Mouse (Mus musculus) embryonic facial prominence, embryonic 15.5 days (tissue): Measurements from ENCODE around the gene Klhl42. TPM values are rescaled to one million over a fixed set of nuclear protein-coding genes. Genes with fewer than 3 reads are reported as not detected.
A peak's percentile ranks its signal among the peaks of the same experiment; 100 is the strongest.

Source experiments
- ATAC-seq: fragments of 200-750 bp; cut with Nextera tagmentation; 2 replicates; pipeline ENCODE4 v1.8.0; 2017; ENCODE audit warnings: low read depth, moderate TSS enrichment; ENCODE audit not compliant: insufficient number of reproducible peaks, low FRiP score, low TSS enrichment
- H3K27ac ChIP-seq: fragments of 300-500 bp; sonication (generic); replicated peaks from 2 replicates; pipeline ENCODE4 v1.5.1; 2015; ENCODE audit warnings: mild to moderate bottlenecking, inconsistent platforms
- H3K27me3 ChIP-seq: fragments of 300-500 bp; sonication (generic); 2 replicates; pipeline ENCODE4 v1.6.1; 2015; ENCODE audit warnings: inconsistent platforms
- H3K36me3 ChIP-seq: fragments of 300-500 bp; sonication (generic); 2 replicates; pipeline ENCODE4 v1.6.1; 2015; ENCODE audit warnings: mild to moderate bottlenecking, inconsistent platforms
- H3K4me1 ChIP-seq: fragments of 300-500 bp; sonication (generic); 2 replicates; pipeline ENCODE4 v1.6.1; 2015; ENCODE audit warnings: inconsistent platforms
- H3K4me2 ChIP-seq: fragments of 300-500 bp; sonication (generic); replicated peaks from 2 replicates; pipeline ENCODE4 v1.6.1; 2015; ENCODE audit warnings: mild to moderate bottlenecking, inconsistent platforms
- H3K4me3 ChIP-seq: fragments of 300-500 bp; sonication (generic); replicated peaks from 2 replicates; pipeline ENCODE4 v1.5.1; 2015; ENCODE audit warnings: mild to moderate bottlenecking, inconsistent platforms
- H3K9ac ChIP-seq: fragments of 300-500 bp; sonication (generic); 2 replicates; pipeline ENCODE4 v1.6.1; 2015; ENCODE audit warnings: inconsistent platforms
- H3K9me3 ChIP-seq: fragments of 300-500 bp; sonication (generic); replicated peaks from 2 replicates; pipeline ENCODE4 v1.6.1; 2016; ENCODE audit warnings: inconsistent platforms
- WGBS: fragments of 180-500 bp; shearing (Covaris S2); methylation state at CpG from one replicate; pipeline ENCODE4 v1.1.7; 2015; 5-methylcytosine and 5-hydroxymethylcytosine counted together
- polyA plus RNA-seq: library from polyadenylated mRNA; unstranded; fragments of >200 nt; fragmentation: Nextera tagmentation; extraction: Ambion mirVana; gene quantifications from 2 replicates; pipeline ENCODE4 v1.2.1, GENCODE M21; 2015

The Klhl42 gene
- polyA plus RNA-seq, 1 experiment from 2014 or later, result 9.6 TPM

GRCm38 (mm10) chr6:147109283-147109682 is 18.1 kb downstream of the Klhl42 start:
- Histone ChIP-seq H3K4me1 (no peaks in the 10 kb centered on the region), H3K4me3 (no peak overlapping the region), H3K9ac (no peak overlapping the region), H3K27me3 (no peaks in the 10 kb centered on the region), H3K9me3 (no peaks in the 10 kb centered on the region), H3K36me3 (peaks cover 50% of the 10 kb centered on the region), H3K27ac (no peak overlapping the region), H3K4me2 (no peak overlapping the region)
- no peak for ATAC-seq
- 88% methylated on average over 7 of the region's 7 CpGs for WGBS

GRCm38 (mm10) chr6:147116579-147116978 is 25.4 kb downstream of the Klhl42 start:
- 7% methylated on average over 10 of the region's 10 CpGs for WGBS
- Histone ChIP-seq H3K9ac (no peak overlapping the region), H3K27me3 (no peaks in the 10 kb centered on the region), H3K9me3 (no peaks in the 10 kb centered on the region), H3K4me3 (no peak overlapping the region), H3K36me3 (peaks cover 5% of the 10 kb centered on the region; the same call in 1 of the 2 replicates), H3K4me2 (no peak overlapping the region), H3K4me1 (no peaks in the 10 kb centered on the region), H3K27ac (no peak overlapping the region)
- ATAC-seq, result no peak

DNA sequence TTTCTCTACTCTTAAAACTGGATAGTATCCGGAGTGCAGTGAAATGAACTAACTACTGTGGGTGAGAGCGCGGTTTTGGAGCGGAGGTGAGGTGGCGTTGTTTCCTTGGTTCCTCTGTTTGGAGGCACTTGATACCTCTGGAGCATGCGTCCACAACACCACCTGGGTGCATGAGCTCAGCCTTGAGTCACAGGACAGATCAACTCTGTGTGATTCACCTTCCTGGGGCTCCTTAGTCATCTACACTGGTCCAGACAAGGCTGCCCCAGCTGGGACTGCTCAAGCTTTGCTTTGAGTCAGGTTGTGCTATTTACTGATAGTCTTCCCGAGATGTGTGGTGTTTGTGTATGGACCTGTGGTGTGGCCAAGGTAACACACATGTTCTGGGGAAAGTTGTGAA is 26.6 kb downstream of the Klhl42 start:
- WGBS, result 94% methylated on average over 7 of the region's 7 CpGs

DNA sequence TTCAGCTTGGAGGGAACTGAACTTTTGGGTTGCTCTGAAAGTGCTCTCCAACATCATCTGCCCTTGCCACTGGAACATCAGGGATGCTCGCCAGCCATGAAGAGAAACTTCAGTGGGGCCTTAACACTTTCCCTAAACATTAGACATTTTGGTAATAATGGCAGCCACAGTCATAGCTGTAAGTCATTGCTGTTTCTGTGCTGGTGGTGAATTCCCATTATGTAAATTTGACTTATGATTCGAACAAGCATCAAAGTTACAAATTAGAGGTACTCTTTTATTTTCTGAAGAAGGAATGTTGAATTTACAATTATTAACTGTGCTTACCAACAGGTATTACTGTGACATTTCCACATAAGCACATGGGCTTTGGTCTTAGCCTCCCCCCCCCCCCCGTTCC is 27.0 kb downstream of the Klhl42 start:
- 87% methylated on average over 3 of the region's 3 CpGs for WGBS
- no peaks in the 10 kb centered on the region for H3K9me3 ChIP-seq

More for the DNA sequence above, 26.6 kb downstream of the Klhl42 start:
- Histone ChIP-seq H3K4me1 (no peaks in the 10 kb centered on the region), H3K27me3 (no peaks in the 10 kb centered on the region), H3K4me2 (no peak overlapping the region), H3K9ac (no peak overlapping the region), H3K36me3 (no peaks in the 10 kb centered on the region), H3K9me3 (no peaks in the 10 kb centered on the region), H3K4me3 (no peak overlapping the region), H3K27ac (no peak overlapping the region)
- no peak for ATAC-seq

DNA sequence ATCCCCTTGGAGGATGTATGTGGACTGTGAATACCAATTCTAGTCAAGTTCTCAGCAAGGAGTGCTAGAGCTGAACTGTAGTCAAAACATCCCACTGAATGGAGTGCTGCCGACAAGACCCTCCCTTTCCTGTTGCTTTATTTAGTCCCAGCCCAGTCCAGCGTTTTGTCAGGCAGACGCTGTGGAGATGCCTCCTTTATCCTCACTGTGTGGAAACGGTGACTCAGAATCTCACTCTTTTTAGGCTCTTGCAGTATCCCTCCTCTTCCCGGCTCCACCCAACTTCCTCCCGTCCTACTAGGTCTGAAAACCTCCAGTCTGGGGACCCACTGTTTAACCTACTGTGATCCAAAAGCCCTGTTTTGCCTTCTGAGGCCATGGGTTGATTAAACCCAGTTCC is 30.1 kb downstream of the Klhl42 start:
- no peak for ATAC-seq
- Histone ChIP-seq H3K4me2 (no peak overlapping the region), H3K4me1 (no peaks in the 10 kb centered on the region), H3K9ac (no peak overlapping the region), H3K36me3 (no peaks in the 10 kb centered on the region), H3K27ac (no peak overlapping the region), H3K27me3 (no peaks in the 10 kb centered on the region), H3K9me3 (no peaks in the 10 kb centered on the region), H3K4me3 (no peak overlapping the region)
- 49% methylated on average over 6 of the region's 6 CpGs for WGBS

More for the DNA sequence above, 27.0 kb downstream of the Klhl42 start:
- Histone ChIP-seq H3K27me3 (no peaks in the 10 kb centered on the region), H3K4me2 (no peak overlapping the region), H3K4me3 (no peak overlapping the region), H3K36me3 (no peaks in the 10 kb centered on the region), H3K4me1 (no peaks in the 10 kb centered on the region), H3K27ac (no peak overlapping the region), H3K9ac (no peak overlapping the region)
- ATAC-seq, result no peak

- 89% methylated on average over 10 of the region's 10 CpGs for WGBS
- Histone ChIP-seq H3K27me3 (no peaks in the 10 kb centered on the region), H3K9ac (no peak overlapping the region), H3K4me2 (no peak overlapping the region), H3K4me1 (no peaks in the 10 kb centered on the region), H3K36me3 (no peaks in the 10 kb centered on the region), H3K9me3 (no peaks in the 10 kb centered on the region), H3K4me3 (no peak overlapping the region), H3K27ac (no peak overlapping the region)
- no peak for ATAC-seq
These were observed 36.1 kb downstream of the Klhl42 start for GRCm38 (mm10) chr6:147127239-147127638.

GRCm38 (mm10) chr6:147138260-147138659 is 47.1 kb downstream of the Klhl42 start:
- Histone ChIP-seq H3K27ac (no peak overlapping the region), H3K9ac (no peak overlapping the region), H3K27me3 (no peaks in the 10 kb centered on the region), H3K4me3 (no peak overlapping the region), H3K9me3 (no peaks in the 10 kb centered on the region), H3K4me1 (no peaks in the 10 kb centered on the region), H3K4me2 (no peak overlapping the region), H3K36me3 (no peaks in the 10 kb centered on the region)
- WGBS, result 72% methylated on average over 3 of the region's 3 CpGs
- no peak for ATAC-seq

- no peak overlapping the region for H3K27ac ChIP-seq
- H3K4me2 ChIP-seq, result no peak overlapping the region
- no peak overlapping the region for H3K9ac ChIP-seq
- no peaks in the 10 kb centered on the region for H3K27me3 ChIP-seq
- ATAC-seq, result no peak
- 88% methylated on average over 7 of the region's 7 CpGs for WGBS
- H3K4me1 ChIP-seq, result no peaks in the 10 kb centered on the region
- H3K9me3 ChIP-seq, result no peaks in the 10 kb centered on the region
- H3K36me3 ChIP-seq, result no peaks in the 10 kb centered on the region
- H3K4me3 ChIP-seq, result no peak overlapping the region
These were observed 49.5 kb downstream of the Klhl42 start for GRCm38 (mm10) chr6:147140600-147141154.

DNA sequence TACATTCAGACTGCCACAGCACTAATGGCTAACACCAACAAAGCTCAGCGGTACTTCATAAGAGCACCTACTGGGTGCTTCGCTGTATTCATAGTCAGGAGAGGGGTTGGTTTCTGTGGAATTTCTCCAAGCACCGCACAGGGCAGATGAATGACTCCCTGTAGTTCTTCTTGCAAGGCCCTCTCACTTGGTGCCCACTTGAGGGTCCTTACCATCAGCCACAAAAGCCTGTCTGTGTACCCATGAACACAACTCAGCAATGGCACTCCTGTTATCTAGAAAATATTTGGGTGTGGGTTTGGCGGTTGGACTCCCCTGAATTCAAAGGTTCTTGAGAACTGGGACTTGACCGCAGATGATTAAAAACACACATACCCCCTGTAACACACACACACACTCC is 53.5 kb downstream of the Klhl42 start:
- 83% methylated on average over 5 of the region's 5 CpGs for WGBS
- ATAC-seq, result no peak
- no peaks in the 10 kb centered on the region for H3K9me3 ChIP-seq
- H3K36me3 ChIP-seq, result no peaks in the 10 kb centered on the region
- no peak overlapping the region for H3K4me3 ChIP-seq
- no peak overlapping the region for H3K4me2 ChIP-seq
- no peak overlapping the region for H3K9ac ChIP-seq
- no peak overlapping the region for H3K27ac ChIP-seq
- H3K4me1 ChIP-seq, result no peaks in the 10 kb centered on the region
- no peaks in the 10 kb centered on the region for H3K27me3 ChIP-seq

DNA sequence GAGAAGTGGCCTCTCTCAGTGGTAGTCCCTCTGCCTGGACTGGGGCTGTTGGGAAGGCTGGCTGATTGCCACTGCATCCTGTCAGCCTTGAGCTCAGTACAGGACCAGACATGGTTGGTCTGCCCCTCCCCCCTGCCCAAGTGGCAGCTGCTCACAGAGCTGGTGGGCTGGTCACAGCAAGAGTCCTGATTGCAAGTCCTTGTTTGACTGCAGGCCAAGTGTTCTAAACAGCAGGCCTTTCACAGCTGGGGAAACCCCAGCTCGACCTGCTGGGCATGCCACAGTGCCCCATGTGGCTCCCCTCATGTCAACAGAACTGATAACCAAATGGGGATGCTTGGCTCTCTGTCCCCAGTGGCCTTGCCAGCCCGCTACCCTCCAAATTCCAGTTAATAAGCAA is 54.1 kb downstream of the Klhl42 start:
- Histone ChIP-seq H3K4me2 (no peak overlapping the region), H3K9ac (no peak overlapping the region), H3K27ac (no peak overlapping the region), H3K4me1 (no peaks in the 10 kb centered on the region), H3K27me3 (no peaks in the 10 kb centered on the region), H3K4me3 (no peak overlapping the region), H3K9me3 (no peaks in the 10 kb centered on the region), H3K36me3 (no peaks in the 10 kb centered on the region)
- WGBS, result 25% methylated on average over 2 of the region's 2 CpGs
- ATAC-seq, result peak; percentile 80

- 68% methylated on average over 10 of the region's 10 CpGs for WGBS
- H3K27ac ChIP-seq, result no peak overlapping the region
- no peak overlapping the region for H3K9ac ChIP-seq
- no peak overlapping the region for H3K4me3 ChIP-seq
- no peak overlapping the region for H3K4me2 ChIP-seq
- H3K4me1 ChIP-seq, result no peaks in the 10 kb centered on the region
- H3K27me3 ChIP-seq, result no peaks in the 10 kb centered on the region
- no peaks in the 10 kb centered on the region for H3K36me3 ChIP-seq
- no peak for ATAC-seq
- H3K9me3 ChIP-seq, result no peaks in the 10 kb centered on the region
These were observed 54.6 kb downstream of the Klhl42 start for GRCm38 (mm10) chr6:147145753-147146152.

DNA sequence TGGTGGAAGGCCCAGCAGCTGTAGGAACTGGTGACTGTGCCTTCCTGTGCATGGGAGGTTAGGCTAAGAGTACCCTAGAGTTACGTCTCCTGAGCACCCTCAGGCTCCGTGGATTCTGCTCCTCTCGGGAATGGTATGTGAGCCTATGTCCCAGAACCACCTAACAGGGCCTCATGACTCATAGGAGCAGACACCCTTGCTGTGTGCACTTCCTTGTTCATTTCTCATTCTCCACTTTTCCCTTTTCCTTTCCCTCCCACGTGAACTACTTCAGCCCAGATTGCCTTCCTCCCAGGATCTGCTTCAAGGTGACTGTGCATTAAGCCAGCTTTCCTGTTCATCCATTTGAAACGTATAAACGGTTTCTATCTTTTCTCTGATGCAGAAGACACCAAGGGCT is 59.9 kb downstream of the Klhl42 start:
- peaks cover 11% of the 10 kb centered on the region; the same call in 1 of the 2 replicates for H3K4me1 ChIP-seq
- no peak for ATAC-seq
- H3K9me3 ChIP-seq, result no peaks in the 10 kb centered on the region
- 71% methylated on average over 6 of the region's 6 CpGs for WGBS
- no peaks in the 10 kb centered on the region for H3K27me3 ChIP-seq
- no peak overlapping the region for H3K4me3 ChIP-seq
- no peak overlapping the region for H3K27ac ChIP-seq
- H3K4me2 ChIP-seq, result no peak overlapping the region
- no peak overlapping the region for H3K9ac ChIP-seq
- no peaks in the 10 kb centered on the region for H3K36me3 ChIP-seq
